Comparison of ENCODE assay signal across 9 mouse cellular contexts in the genomic region with DNA sequence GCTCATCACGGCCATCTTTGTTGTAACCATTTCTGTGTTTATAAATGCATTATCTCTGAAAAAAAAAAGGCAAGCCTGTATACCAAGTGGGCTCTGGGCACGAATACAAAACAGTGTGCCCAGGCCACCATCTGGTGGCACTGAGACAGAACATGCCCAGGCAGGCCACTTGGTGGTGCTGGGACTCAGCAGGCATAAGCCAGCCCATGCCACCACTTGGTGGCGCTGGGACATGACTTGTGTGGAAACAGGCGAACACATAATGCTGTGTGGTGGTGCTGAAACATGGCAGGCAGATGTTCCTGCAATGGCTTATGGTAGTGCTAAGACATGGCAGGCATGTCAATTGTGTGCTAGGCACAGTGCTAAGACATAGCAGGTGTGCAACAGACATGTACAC. TPM values are rescaled to one million over a fixed set of nuclear protein-coding genes. Genes with fewer than 3 reads are reported as not detected.
A peak's percentile ranks its signal among the peaks of the same experiment; 100 is the strongest.
DNase-seq lines count a peak whose midpoint lies in the region; ATAC-seq and TF ChIP-seq lines count a peak whose summit lies in the region.
"Had no signal": no experiment of that assay in that cellular context is flagged by ENCODE, and none has a peak within 500 bp of the region (broad histone marks: within the 10 kb centered on the region; RNA-seq: fewer than 3 reads in every experiment).

No protein-coding gene starts in this region.

- peak; percentile 14 for DNase-seq in kidney, adult 2 months
- no peak for DNase-seq in G1E (ENCODE audit: low spot score)
- DNase-seq in layer of hippocampus, adult 11-12 months (ENCODE audit: low spot score), result no peak
- DNase-seq in cerebellum, adult 18-20 months, result no peak
- DNase-seq in frontal cortex, adult 2 months (ENCODE audit: extremely low spot score in 1 of 2, low spot score in 1 of 2), result no peak

- no peaks in the 10 kb centered on the region for H3K4me1 ChIP-seq in kidney, adult 2 months (ENCODE audit: control insufficient read depth, insufficient read depth, low read length)
- no peaks in the 10 kb centered on the region for H3K4me1 ChIP-seq in kidney, embryonic 15.5 days
- H3K4me1 ChIP-seq in G1E (ENCODE audit: insufficient read depth, low read depth, low read length), result peaks cover 3% of the 10 kb centered on the region; the same call in 1 of the 2 replicates
- H3K4me1 ChIP-seq in hindbrain, embryonic 12.5 days, result no peaks in the 10 kb centered on the region
- H3K4me1 ChIP-seq: limb, embryonic 15.5 days had no signal

- no peak overlapping the region for H3K27ac ChIP-seq in kidney, adult 2 months (ENCODE audit: insufficient read depth, low read depth, low read length)
- H3K27ac ChIP-seq in kidney, embryonic 15.5 days, result no peak overlapping the region
- H3K27ac ChIP-seq in hindbrain, embryonic 12.5 days, result no peak overlapping the region
- H3K27ac ChIP-seq: limb, embryonic 15.5 days had no signal

- peak; percentile 46 for TF ChIP-seq CTCF in kidney, adult 2 months (conservative IDR thresholded peaks at IDR 0.05; ENCODE audit: insufficient read depth, insufficient read length, low read depth, low read length)
- no peak for TF ChIP-seq CTCF in G1E (IDR thresholded peaks at IDR 0.05; ENCODE audit: low read depth, low read length)

- WGBS in kidney, adult 2 months, result 80% methylated on average over 4 of the region's 4 CpGs
- 85% methylated on average over 4 of the region's 4 CpGs for WGBS in kidney, embryonic 15.5 days
- WGBS in hindbrain, embryonic 12.5 days, result 81% methylated on average over 4 of the region's 4 CpGs

- H3K9me3 ChIP-seq in kidney, embryonic 15.5 days (replicated peaks), result no peaks in the 10 kb centered on the region
- H3K9me3 ChIP-seq in G1E (replicated peaks), result no peaks in the 10 kb centered on the region
- H3K9me3 ChIP-seq in hindbrain, embryonic 12.5 days (replicated peaks), result no peaks in the 10 kb centered on the region
- H3K9me3 ChIP-seq: limb, embryonic 15.5 days had no signal

- no peak for TF ChIP-seq POLR2A in kidney, adult 2 months (IDR thresholded peaks at IDR 0.05; ENCODE audit: low read depth, low read length)

- no peaks in the 10 kb centered on the region for H3K36me3 ChIP-seq in kidney, adult 2 months (ENCODE audit: control insufficient read depth, insufficient read depth, low read length)
- no peaks in the 10 kb centered on the region for H3K36me3 ChIP-seq in kidney, embryonic 15.5 days
- H3K36me3 ChIP-seq in G1E (replicated peaks), result no peaks in the 10 kb centered on the region
- no peaks in the 10 kb centered on the region for H3K36me3 ChIP-seq in hindbrain, embryonic 12.5 days
- H3K36me3 ChIP-seq: limb, embryonic 15.5 days had no signal

- H3K4me2 ChIP-seq in kidney, embryonic 15.5 days, result no peak overlapping the region
- no peak overlapping the region for H3K4me2 ChIP-seq in hindbrain, embryonic 12.5 days (replicated peaks)
- H3K4me2 ChIP-seq: limb, embryonic 15.5 days had no signal

- no peak overlapping the region for H3K9ac ChIP-seq in kidney, embryonic 15.5 days
- H3K9ac ChIP-seq in hindbrain, embryonic 12.5 days, result no peak overlapping the region
- H3K9ac ChIP-seq: limb, embryonic 15.5 days had no signal

- ATAC-seq in kidney, embryonic 15.5 days (replicated peaks; ENCODE audit: low FRiP score), result no peak; the same call in 1 of the 2 replicates
- peak; percentile 32 for ATAC-seq in G1E (ENCODE audit: extremely low read depth, insufficient number of reproducible peaks, low FRiP score, poor library complexity, severe bottlenecking)
- peak; percentile 26; the same call in 1 of the 2 replicates for ATAC-seq in hindbrain, embryonic 12.5 days (ENCODE audit: low FRiP score)
- ATAC-seq in megakaryocyte, adult 5-6 weeks (ENCODE audit: poor library complexity, severe bottlenecking), result peak; percentile 68

- no peak overlapping the region for H3K4me3 ChIP-seq in kidney, adult 2 months (ENCODE audit: insufficient read depth, low read depth, low read length)
- no peak overlapping the region for H3K4me3 ChIP-seq in kidney, embryonic 15.5 days (replicated peaks)
- H3K4me3 ChIP-seq in G1E (ENCODE audit: low read depth, low read length), result no peak overlapping the region
- H3K4me3 ChIP-seq in hindbrain, embryonic 12.5 days, result no peak overlapping the region
- H3K4me3 ChIP-seq: limb, embryonic 15.5 days had no signal

- H3K27me3 ChIP-seq in kidney, adult 2 months (replicated peaks; ENCODE audit: control insufficient read depth, insufficient read depth, low read length), result no peaks in the 10 kb centered on the region
- H3K27me3 ChIP-seq in kidney, embryonic 15.5 days, result no peaks in the 10 kb centered on the region
- H3K27me3 ChIP-seq in G1E (ENCODE audit: insufficient read depth, low read length), result no peaks in the 10 kb centered on the region
- H3K27me3 ChIP-seq in hindbrain, embryonic 12.5 days, result no peaks in the 10 kb centered on the region
- H3K27me3 ChIP-seq: limb, embryonic 15.5 days had no signal

RNA-seq across cellular contexts. Expression of a gene that starts 11.3 kb away (rescaled TPM):
- 3.0 and 3.4 TPM in 2 replicates for polyA plus RNA-seq in kidney, adult 2 months (2012; rRNA removed)
- 13.2 and 13.4 TPM in 2 replicates for polyA plus RNA-seq in kidney, embryonic 15.5 days (2015; fragmentation: Nextera tagmentation; extraction: Ambion mirVana)
- 36.4 and 47.1 TPM in 2 replicates for total RNA-seq in G1E (2014; fragmentation: Nextera tagmentation)
- 30.4 and 36.2 TPM in 2 replicates for total RNA-seq in G1E (2017)
- polyA plus RNA-seq in G1E (2012), result 1.4 and 2.6 TPM in 2 replicates
- polyA plus RNA-seq in hindbrain, embryonic 12.5 days (2016; fragmentation: Nextera tagmentation; extraction: Ambion mirVana), result 16.5 and 19.0 TPM in 2 replicates
- total RNA-seq in megakaryocyte, adult 5-6 weeks (2015), result 20.4 and 21.3 TPM in 2 replicates
- 28.0 and 29.7 TPM in 2 replicates for total RNA-seq in megakaryocyte, adult 5-6 weeks (2017)
- polyA plus RNA-seq in frontal cortex, adult 2 months (2012; rRNA removed), result 15.5 and 17.0 TPM in 2 replicates
